Mouse (Mus musculus) spleen, adult 2 months (tissue): ENCODE results near the gene Tiam1.

Experiments
- CTCF ChIP-seq: fragments of 200-500 bp; IDR thresholded peaks from 2 replicates; pipeline ENCODE4 v1.5.1; 2011; ENCODE audit warnings: mild to moderate bottlenecking, inconsistent platforms; ENCODE audit not compliant: insufficient read depth, insufficient read length, insufficient replicate concordance; ENCODE audit errors: extremely low read depth
- POLR2A ChIP-seq: fragments of 200-500 bp; IDR thresholded peaks from 2 replicates; pipeline ENCODE4 v1.6.1; 2011; ENCODE audit warnings: low read depth, low read length, inconsistent platforms

DNA sequence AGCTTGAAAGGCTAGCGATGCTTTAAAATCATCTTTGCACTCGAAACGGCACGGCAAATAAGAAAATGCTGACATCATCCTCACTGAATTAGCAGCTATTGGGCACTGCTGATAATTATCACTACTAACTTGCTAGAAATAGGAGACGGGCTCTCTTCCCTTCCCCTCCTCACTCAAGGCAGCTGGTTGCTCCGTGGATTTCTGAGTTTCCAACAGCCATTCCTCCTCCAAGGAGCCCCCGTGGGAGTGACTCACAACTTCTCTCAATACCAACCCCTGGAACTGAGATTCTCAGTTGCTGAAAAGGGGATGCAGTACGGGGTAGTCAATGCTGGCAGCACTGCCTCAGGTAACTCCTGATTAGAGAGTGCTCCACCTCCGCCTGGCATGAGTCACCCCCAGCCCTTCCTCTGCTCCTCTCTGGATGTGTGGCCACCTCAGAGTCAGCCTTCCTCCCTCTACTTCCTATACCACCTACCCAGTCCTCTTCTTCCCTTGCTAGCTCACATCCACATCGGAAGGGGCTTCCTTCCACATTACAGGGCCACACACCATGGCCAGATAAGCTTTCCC, 253.6 kb downstream of the Tiam1 start:
- no peak for TF ChIP-seq POLR2A
- no peak for TF ChIP-seq CTCF
